32 mouse cellular contexts compared by ENCODE assay signal in genomic region chr5:138782697-138783096, GRCm38 (mm10). TPM values are rescaled to one million over a fixed set of nuclear protein-coding genes. Genes with fewer than 3 reads are reported as not detected.
DNase-seq lines count a peak whose midpoint lies in the region; ATAC-seq and TF ChIP-seq lines count a peak whose summit lies in the region.
"Had no signal": no experiment of that assay in that cellular context is flagged by ENCODE, and none has a peak within 500 bp of the region (broad histone marks: within the 10 kb centered on the region; RNA-seq: fewer than 3 reads in every experiment).

No protein-coding gene starts in this region.

- no peak overlapping the region for H3K4me3 ChIP-seq in embryonic facial prominence, embryonic 15.5 days (replicated peaks)
- H3K4me3 ChIP-seq in embryonic facial prominence, embryonic 10.5 days, result no peak overlapping the region
- H3K4me3 ChIP-seq in hindbrain, embryonic 13.5 days, result no peak overlapping the region
- H3K4me3 ChIP-seq in hindbrain, postnatal 0 days (ENCODE audit: low read length), result no peak overlapping the region
- no peak overlapping the region for H3K4me3 ChIP-seq in midbrain, embryonic 13.5 days (replicated peaks)
- no peak overlapping the region for H3K4me3 ChIP-seq in midbrain, embryonic 15.5 days
- H3K4me3 ChIP-seq in olfactory bulb, adult 2 months (ENCODE audit: insufficient read depth, low read depth, low read length), result 0 out of 2 replicates have a peak overlapping the region, but pooled peaks have one; percentile 3
- H3K4me3 ChIP-seq: hindbrain, embryonic 12.5 days had no signal

- no peak for TF ChIP-seq CTCF in hindbrain, postnatal 0 days (IDR thresholded peaks at IDR 0.05; ENCODE audit: low read depth)
- TF ChIP-seq CTCF in olfactory bulb, adult 2 months (IDR thresholded peaks at IDR 0.05; ENCODE audit: insufficient read depth, low read depth, low read length), result no peak

- no peak overlapping the region for H3K4me2 ChIP-seq in embryonic facial prominence, embryonic 15.5 days (replicated peaks)
- no peak overlapping the region for H3K4me2 ChIP-seq in hindbrain, embryonic 13.5 days
- H3K4me2 ChIP-seq in hindbrain, postnatal 0 days (ENCODE audit: low read depth, low read length), result no peak overlapping the region
- no peak overlapping the region for H3K4me2 ChIP-seq in midbrain, embryonic 13.5 days (replicated peaks)
- H3K4me2 ChIP-seq in midbrain, embryonic 15.5 days, result no peak overlapping the region
- H3K4me2 ChIP-seq: heart, embryonic 11.5 days; hindbrain, embryonic 12.5 days had no signal

- DNase-seq in embryonic facial prominence, embryonic 10.5 days (ENCODE audit: low spot score), result no peak
- DNase-seq in hindbrain, postnatal 0 days (ENCODE audit: low spot score), result no peak
- no peak for DNase-seq in urinary bladder, postnatal 36 days (ENCODE audit: low spot score in 2 of 2)
- DNase-seq: adrenal gland, adult 8-10 months; adrenal gland, postnatal 25 days; cerebellum, adult 11-12 months; cerebellum, adult 8-10 months; cerebellum, postnatal 36 days; embryo, embryonic 11 days; gastrocnemius, postnatal 10 days; heart, adult 11 months had no signal

- no peaks in the 10 kb centered on the region for H3K27me3 ChIP-seq in embryonic facial prominence, embryonic 15.5 days
- no peaks in the 10 kb centered on the region for H3K27me3 ChIP-seq in embryonic facial prominence, embryonic 10.5 days (replicated peaks; ENCODE audit: low read depth, poor library complexity, severe bottlenecking)
- no peaks in the 10 kb centered on the region for H3K27me3 ChIP-seq in hindbrain, embryonic 13.5 days
- no peaks in the 10 kb centered on the region for H3K27me3 ChIP-seq in hindbrain, postnatal 0 days (ENCODE audit: insufficient read depth, low read length)
- no peaks in the 10 kb centered on the region for H3K27me3 ChIP-seq in midbrain, embryonic 13.5 days
- no peaks in the 10 kb centered on the region for H3K27me3 ChIP-seq in midbrain, embryonic 15.5 days (replicated peaks)
- H3K27me3 ChIP-seq: hindbrain, embryonic 12.5 days had no signal

- H3K27ac ChIP-seq in embryonic facial prominence, embryonic 15.5 days (replicated peaks), result peak overlapping the region; percentile 22; the same call in 1 of the 2 replicates
- H3K27ac ChIP-seq in embryonic facial prominence, embryonic 10.5 days (replicated peaks), result no peak overlapping the region
- H3K27ac ChIP-seq in hindbrain, embryonic 13.5 days, result 0 out of 2 replicates have a peak overlapping the region, but pooled peaks have one; percentile 18
- no peak overlapping the region for H3K27ac ChIP-seq in hindbrain, postnatal 0 days
- peak overlapping the region; percentile 14; the same call in 1 of the 2 replicates for H3K27ac ChIP-seq in midbrain, embryonic 13.5 days
- no peak overlapping the region for H3K27ac ChIP-seq in midbrain, embryonic 15.5 days
- peak overlapping the region; percentile 98 for H3K27ac ChIP-seq in olfactory bulb, adult 2 months (ENCODE audit: insufficient read depth, low read depth, low read length)
- H3K27ac ChIP-seq: hindbrain, embryonic 12.5 days had no signal

- H3K4me1 ChIP-seq in embryonic facial prominence, embryonic 15.5 days, result peaks cover 27% of the 10 kb centered on the region
- peaks cover 23% of the 10 kb centered on the region for H3K4me1 ChIP-seq in embryonic facial prominence, embryonic 10.5 days
- peaks cover 53% of the 10 kb centered on the region for H3K4me1 ChIP-seq in hindbrain, embryonic 13.5 days (replicated peaks)
- H3K4me1 ChIP-seq in hindbrain, postnatal 0 days (ENCODE audit: insufficient read depth, low read length), result peaks cover 9% of the 10 kb centered on the region
- H3K4me1 ChIP-seq in midbrain, embryonic 13.5 days (replicated peaks), result peaks cover 35% of the 10 kb centered on the region
- H3K4me1 ChIP-seq in midbrain, embryonic 15.5 days, result peaks cover 21% of the 10 kb centered on the region
- peaks cover 74% of the 10 kb centered on the region for H3K4me1 ChIP-seq in olfactory bulb, adult 2 months (ENCODE audit: control insufficient read depth, insufficient read depth, low read length)

- no peak for ATAC-seq in embryonic facial prominence, embryonic 15.5 days (ENCODE audit: insufficient number of reproducible peaks, low FRiP score, low TSS enrichment, low read depth)
- no peak for ATAC-seq in hindbrain, embryonic 13.5 days (ENCODE audit: low FRiP score)
- no peak for ATAC-seq in hindbrain, postnatal 0 days
- ATAC-seq in midbrain, embryonic 13.5 days, result no peak
- no peak for ATAC-seq in midbrain, embryonic 15.5 days (replicated peaks)
- ATAC-seq: activated CD4-positive, CD25-positive, alpha-beta regulatory T cell, adult 4 months; hindbrain, embryonic 16.5 days; inflammation-experienced regulatory T-cells, adult 6 months; intestine, embryonic 16.5 days had no signal

- WGBS in embryonic facial prominence, embryonic 15.5 days, result 94% methylated on average over 1 of the region's 1 CpGs
- 97% methylated on average over 1 of the region's 1 CpGs for WGBS in embryonic facial prominence, embryonic 10.5 days
- WGBS in hindbrain, embryonic 13.5 days, result 91% methylated on average over 1 of the region's 1 CpGs
- WGBS in hindbrain, postnatal 0 days, result 86% methylated on average over 1 of the region's 1 CpGs
- 84% methylated on average over 1 of the region's 1 CpGs for WGBS in midbrain, embryonic 13.5 days
- 86% methylated on average over 1 of the region's 1 CpGs for WGBS in midbrain, embryonic 15.5 days
- WGBS in olfactory bulb, adult 2 months, result 37% methylated on average over 1 of the region's 1 CpGs

- no peak for TF ChIP-seq POLR2A in olfactory bulb, adult 2 months (IDR thresholded peaks at IDR 0.05; ENCODE audit: insufficient read depth, low read depth, low read length)

- H3K36me3 ChIP-seq in embryonic facial prominence, embryonic 15.5 days, result no peaks in the 10 kb centered on the region
- H3K36me3 ChIP-seq in embryonic facial prominence, embryonic 10.5 days (replicated peaks), result no peaks in the 10 kb centered on the region
- peaks cover 52% of the 10 kb centered on the region for H3K36me3 ChIP-seq in hindbrain, embryonic 13.5 days
- peaks cover 7% of the 10 kb centered on the region; the same call in 1 of the 2 replicates for H3K36me3 ChIP-seq in hindbrain, postnatal 0 days (ENCODE audit: insufficient read depth, low read length)
- H3K36me3 ChIP-seq in midbrain, embryonic 13.5 days, result peaks cover 35% of the 10 kb centered on the region
- no peaks in the 10 kb centered on the region; the same call in 1 of the 2 replicates for H3K36me3 ChIP-seq in midbrain, embryonic 15.5 days (replicated peaks)

- no peaks in the 10 kb centered on the region for H3K9me3 ChIP-seq in embryonic facial prominence, embryonic 15.5 days (replicated peaks)
- H3K9me3 ChIP-seq in embryonic facial prominence, embryonic 10.5 days, result no peaks in the 10 kb centered on the region
- H3K9me3 ChIP-seq in hindbrain, embryonic 13.5 days, result no peaks in the 10 kb centered on the region
- no peaks in the 10 kb centered on the region for H3K9me3 ChIP-seq in hindbrain, postnatal 0 days (ENCODE audit: low read length)
- no peaks in the 10 kb centered on the region for H3K9me3 ChIP-seq in midbrain, embryonic 13.5 days
- no peaks in the 10 kb centered on the region for H3K9me3 ChIP-seq in midbrain, embryonic 15.5 days
- H3K9me3 ChIP-seq: hindbrain, embryonic 12.5 days had no signal

- no peak overlapping the region for H3K9ac ChIP-seq in embryonic facial prominence, embryonic 15.5 days
- H3K9ac ChIP-seq in hindbrain, embryonic 13.5 days, result peak overlapping the region; percentile 24; the same call in 1 of the 2 replicates
- H3K9ac ChIP-seq in hindbrain, postnatal 0 days (replicated peaks; ENCODE audit: low read length), result no peak overlapping the region
- H3K9ac ChIP-seq in midbrain, embryonic 13.5 days (replicated peaks), result no peak overlapping the region
- H3K9ac ChIP-seq in midbrain, embryonic 15.5 days, result no peak overlapping the region
- H3K9ac ChIP-seq: hindbrain, embryonic 12.5 days had no signal

RNA-seq across cellular contexts. Expression of gene Fam20c, which starts 28.4 kb away (rescaled TPM):
- 9.0 and 9.2 TPM in 2 replicates for polyA plus RNA-seq in embryonic facial prominence, embryonic 15.5 days (2015; fragmentation: Nextera tagmentation; extraction: Ambion mirVana)
- polyA plus RNA-seq in embryonic facial prominence, embryonic 10.5 days (2016; fragmentation: Nextera tagmentation; extraction: Ambion mirVana), result 4.4 and 4.6 TPM in 2 replicates
- polyA plus RNA-seq in hindbrain, embryonic 13.5 days (2015; fragmentation: Nextera tagmentation; extraction: Ambion mirVana), result 48.0 and 51.5 TPM in 2 replicates
- total RNA-seq in hindbrain, postnatal 0 days (2014; rRNA removed), result 96.4 and 99.4 TPM in 2 replicates
- 52.5 and 53.9 TPM in 2 replicates for polyA plus RNA-seq in hindbrain, postnatal 0 days (2015; fragmentation: Nextera tagmentation; extraction: Ambion mirVana)
- polyA plus RNA-seq in midbrain, embryonic 13.5 days (2015; fragmentation: Nextera tagmentation; extraction: Ambion mirVana), result 32.9 and 38.0 TPM in 2 replicates
- polyA plus RNA-seq in midbrain, embryonic 15.5 days (2015; fragmentation: Nextera tagmentation; extraction: Ambion mirVana), result 57.9 and 65.4 TPM in 2 replicates
- not detected in 2 replicates for polyA plus RNA-seq in olfactory bulb, adult 2 months (2012; ENCODE audit: insufficient read depth, insufficient read length, low replicate concordance, missing spikeins)
- polyA plus RNA-seq: activated CD4-positive, CD25-positive, alpha-beta regulatory T cell, adult 4 months; inflammation-experienced regulatory T-cells, adult 6 months had no signal

RNA-seq across cellular contexts. Expression of gene Gm5294, which starts 37.2 kb away (rescaled TPM):
- polyA plus RNA-seq in embryonic facial prominence, embryonic 15.5 days (2015; fragmentation: Nextera tagmentation; extraction: Ambion mirVana), result not detected in 2 replicates
- polyA plus RNA-seq in embryonic facial prominence, embryonic 10.5 days (2016; fragmentation: Nextera tagmentation; extraction: Ambion mirVana), result not detected in 2 replicates
- polyA plus RNA-seq in hindbrain, embryonic 13.5 days (2015; fragmentation: Nextera tagmentation; extraction: Ambion mirVana), result 0.73 and 0.97 TPM in 2 replicates
- 1.0 TPM in 1 of 2 replicates, not detected in the other for total RNA-seq in hindbrain, postnatal 0 days (2014; rRNA removed)
- 0.48 and 0.59 TPM in 2 replicates for polyA plus RNA-seq in hindbrain, postnatal 0 days (2015; fragmentation: Nextera tagmentation; extraction: Ambion mirVana)
- polyA plus RNA-seq in midbrain, embryonic 13.5 days (2015; fragmentation: Nextera tagmentation; extraction: Ambion mirVana), result not detected in 2 replicates
- polyA plus RNA-seq in midbrain, embryonic 15.5 days (2015; fragmentation: Nextera tagmentation; extraction: Ambion mirVana), result not detected in 2 replicates
- not detected in 2 replicates for polyA plus RNA-seq in olfactory bulb, adult 2 months (2012; ENCODE audit: insufficient read depth, insufficient read length, low replicate concordance, missing spikeins)
- total RNA-seq: adrenal gland, adult 8-10 months; adrenal gland, postnatal 25 days; ES-E14; gastrocnemius, adult 18-20 months; gastrocnemius, postnatal 10 days; gastrocnemius, postnatal 4 days; heart, adult 8-10 months; heart, postnatal 25 days; hematopoietic stem cell, adult 5-6 weeks had no signal
- polyA plus RNA-seq: activated CD4-positive, CD25-positive, alpha-beta regulatory T cell, adult 4 months; cortical plate, adult 2 months; embryonic facial prominence, embryonic 11.5 days; embryonic facial prominence, embryonic 14.5 days; heart, embryonic 11.5 days; heart, embryonic 14.5 days; inflammation-experienced regulatory T-cells, adult 6 months; intestine, embryonic 16.5 days had no signal

Comparison
In these comparisons a context has a peak if more than half of its experiments do, and no peak if none do; other contexts are left out.
1. H3K27ac ChIP-seq: peak in embryonic facial prominence, embryonic 15.5 days (single experiment), hindbrain, embryonic 13.5 days (single experiment), midbrain, embryonic 13.5 days (single experiment) and olfactory bulb, adult 2 months (single experiment); none in embryonic facial prominence, embryonic 10.5 days (single experiment), hindbrain, postnatal 0 days (single experiment) and midbrain, embryonic 15.5 days (single experiment).